Mouse (Mus musculus) hindbrain, embryonic 10.5 days (tissue): ENCODE results near the gene Unc79. TPM values are rescaled to one million over a fixed set of nuclear protein-coding genes. Genes with fewer than 3 reads are reported as not detected.

ENCODE experiments used
- DNase-seq: peaks from one replicate; pipeline ENCODE4 v3.0.0-alpha.2; 2017; ENCODE audit warnings: low spot score
- H3K27ac ChIP-seq: fragments of 300-500 bp; sonication (generic); 2 replicates; pipeline ENCODE4 v1.5.1; 2016; ENCODE audit warnings: mild to moderate bottlenecking, moderate library complexity
- H3K27me3 ChIP-seq: fragments of 300-500 bp; sonication (generic); 2 replicates; pipeline ENCODE4 v1.6.1; 2016; ENCODE audit warnings: mild to moderate bottlenecking; ENCODE audit not compliant: poor library complexity, insufficient read depth, severe bottlenecking
- H3K36me3 ChIP-seq: fragments of 300-500 bp; sonication (generic); 2 replicates; pipeline ENCODE4 v1.6.1; 2016; ENCODE audit warnings: mild to moderate bottlenecking, moderate library complexity
- H3K4me1 ChIP-seq: fragments of 300-500 bp; sonication (generic); replicated peaks from 2 replicates; pipeline ENCODE4 v1.6.1; 2016; ENCODE audit warnings: mild to moderate bottlenecking
- H3K4me3 ChIP-seq: fragments of 300-500 bp; sonication (generic); 2 replicates; pipeline ENCODE4 v1.5.1; 2016; ENCODE audit warnings: mild to moderate bottlenecking, moderate library complexity
- H3K9me3 ChIP-seq: fragments of 300-500 bp; sonication (generic); 2 replicates; pipeline ENCODE4 v1.6.1; 2016; ENCODE audit warnings: mild to moderate bottlenecking, moderate library complexity
- WGBS: fragments of 180-500 bp; shearing (Covaris S2); methylation state at CpG from one replicate; pipeline ENCODE4 v1.1.7; 2016; 5-methylcytosine and 5-hydroxymethylcytosine counted together
- polyA plus RNA-seq: library from polyadenylated mRNA; unstranded; fragments of >200 nt; fragmentation: Nextera tagmentation; extraction: Ambion mirVana; gene quantifications from 2 replicates; pipeline ENCODE4 v1.2.1, GENCODE M21; 2016

Unc79 gene
- polyA plus RNA-seq, 1 experiment from 2014 or later, result 1.6 TPM

- 93% methylated on average over 12 of the region's 12 CpGs for WGBS
- no peak for DNase-seq
- Histone ChIP-seq H3K36me3 (no peaks in the 10 kb centered on the region), H3K4me3 (no peak overlapping the region), H3K9me3 (no peaks in the 10 kb centered on the region), H3K27me3 (no peaks in the 10 kb centered on the region), H3K27ac (no peak overlapping the region), H3K4me1 (no peaks in the 10 kb centered on the region)
These were observed 101.2 kb downstream of the Unc79 start for GRCm38 (mm10) chr12:103049865-103050264.

GRCm38 (mm10) chr12:103059321-103060053 is 110.8 kb downstream of the Unc79 start:
- Histone ChIP-seq H3K27ac (no peak overlapping the region), H3K4me1 (no peaks in the 10 kb centered on the region), H3K4me3 (no peak overlapping the region), H3K9me3 (no peaks in the 10 kb centered on the region), H3K27me3 (no peaks in the 10 kb centered on the region), H3K36me3 (no peaks in the 10 kb centered on the region)
- DNase-seq, result no peak
- WGBS, result 86% methylated on average over 21 of the region's 21 CpGs

- no peaks in the 10 kb centered on the region for H3K9me3 ChIP-seq
These were observed 112.1 kb downstream of the Unc79 start for GRCm38 (mm10) chr12:103060791-103061190.

GRCm38 (mm10) chr12:103062133-103062532 is 113.5 kb downstream of the Unc79 start:
- DNase-seq, result no peak
- H3K27me3 ChIP-seq, result no peaks in the 10 kb centered on the region
- no peaks in the 10 kb centered on the region for H3K9me3 ChIP-seq
- H3K27ac ChIP-seq, result no peak overlapping the region
- no peaks in the 10 kb centered on the region for H3K36me3 ChIP-seq
- no peaks in the 10 kb centered on the region for H3K4me1 ChIP-seq
- WGBS, result 82% methylated on average over 4 of the region's 4 CpGs
- no peak overlapping the region for H3K4me3 ChIP-seq

More at GRCm38 (mm10) chr12:103060791-103061190, 112.1 kb downstream of the Unc79 start:
- Histone ChIP-seq H3K4me1 (no peaks in the 10 kb centered on the region), H3K4me3 (no peak overlapping the region), H3K27ac (no peak overlapping the region), H3K27me3 (no peaks in the 10 kb centered on the region), H3K36me3 (no peaks in the 10 kb centered on the region)
- 93% methylated on average over 10 of the region's 10 CpGs for WGBS
- no peak for DNase-seq

- peaks cover 3% of the 10 kb centered on the region; the same call in 1 of the 2 replicates for H3K4me1 ChIP-seq
- no peak overlapping the region for H3K4me3 ChIP-seq
- no peak overlapping the region for H3K27ac ChIP-seq
- no peaks in the 10 kb centered on the region for H3K9me3 ChIP-seq
- 22% methylated on average over 3 of the region's 3 CpGs for WGBS
- H3K36me3 ChIP-seq, result no peaks in the 10 kb centered on the region
- no peaks in the 10 kb centered on the region for H3K27me3 ChIP-seq
- DNase-seq, result no peak
These were observed 116.3 kb downstream of the Unc79 start for GRCm38 (mm10) chr12:103064944-103065343.

GRCm38 (mm10) chr12:103068161-103068560 is 119.5 kb downstream of the Unc79 start:
- Histone ChIP-seq H3K9me3 (no peaks in the 10 kb centered on the region), H3K36me3 (no peaks in the 10 kb centered on the region), H3K27ac (no peak overlapping the region), H3K27me3 (no peaks in the 10 kb centered on the region), H3K4me3 (no peak overlapping the region), H3K4me1 (peaks cover 3% of the 10 kb centered on the region; the same call in 1 of the 2 replicates)
- DNase-seq, result no peak
- WGBS, result 89% methylated on average over 5 of the region's 5 CpGs

GRCm38 (mm10) chr12:103069565-103069964 is 120.9 kb downstream of the Unc79 start:
- Histone ChIP-seq H3K9me3 (no peaks in the 10 kb centered on the region), H3K27ac (no peak overlapping the region), H3K36me3 (no peaks in the 10 kb centered on the region), H3K4me3 (no peak overlapping the region), H3K4me1 (peaks cover 3% of the 10 kb centered on the region; the same call in 1 of the 2 replicates), H3K27me3 (no peaks in the 10 kb centered on the region)
- WGBS, result 68% methylated on average over 12 of the region's 12 CpGs
- no peak for DNase-seq

DNA sequence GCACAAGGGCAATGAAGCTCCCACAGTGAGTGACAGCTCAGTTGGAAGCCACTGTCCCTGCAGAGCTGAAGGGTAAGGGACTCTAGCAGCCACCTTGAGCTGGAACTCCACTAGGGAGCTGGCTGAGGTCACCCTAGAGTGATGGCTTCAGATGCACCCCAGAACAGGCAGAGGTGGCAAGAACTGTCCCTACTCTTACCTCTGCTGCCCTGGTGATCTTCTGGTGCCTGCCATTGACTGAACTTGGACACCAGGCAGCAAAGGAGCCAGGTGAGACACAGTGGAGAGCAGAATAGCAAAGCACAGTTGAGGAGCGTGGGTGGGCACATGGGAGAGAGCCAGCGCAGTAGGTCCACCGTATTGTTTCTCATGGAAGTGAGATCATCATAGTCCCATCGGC is 125.3 kb downstream of the Unc79 start:
- H3K9me3 ChIP-seq, result no peaks in the 10 kb centered on the region
- H3K4me3 ChIP-seq, result no peak overlapping the region
- 96% methylated on average over 4 of the region's 4 CpGs for WGBS
- peaks cover 3% of the 10 kb centered on the region; the same call in 1 of the 2 replicates for H3K4me1 ChIP-seq
- no peaks in the 10 kb centered on the region for H3K36me3 ChIP-seq
- no peak for DNase-seq
- H3K27me3 ChIP-seq, result no peaks in the 10 kb centered on the region
- H3K27ac ChIP-seq, result no peak overlapping the region

DNA sequence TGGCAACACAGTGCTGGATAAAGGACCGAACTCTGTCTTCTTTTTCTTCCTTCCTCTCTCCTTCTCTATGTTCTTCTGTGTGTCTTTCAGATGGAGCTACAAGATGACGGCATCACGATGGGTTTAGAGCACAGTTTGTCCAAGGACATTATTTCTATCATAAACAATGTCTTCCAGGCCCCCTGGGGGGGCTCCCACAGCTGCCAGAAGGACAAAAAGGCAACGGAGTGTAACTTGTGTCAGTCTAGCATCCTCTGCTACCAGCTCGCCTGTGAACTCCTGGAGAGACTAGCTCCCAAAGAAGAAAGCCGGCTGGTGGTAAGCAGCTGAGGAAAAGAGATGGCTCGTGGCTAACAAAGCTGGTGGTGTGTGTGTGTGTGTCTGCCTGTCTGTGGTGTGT is 130.1 kb downstream of the Unc79 start:
- H3K27me3 ChIP-seq, result no peaks in the 10 kb centered on the region
- H3K4me3 ChIP-seq, result no peak overlapping the region
- no peak overlapping the region for H3K27ac ChIP-seq
- WGBS, result 51% methylated on average over 7 of the region's 7 CpGs
- no peaks in the 10 kb centered on the region for H3K9me3 ChIP-seq
- no peaks in the 10 kb centered on the region for H3K36me3 ChIP-seq
- H3K4me1 ChIP-seq, result peaks cover 12% of the 10 kb centered on the region
- no peak for DNase-seq

DNA sequence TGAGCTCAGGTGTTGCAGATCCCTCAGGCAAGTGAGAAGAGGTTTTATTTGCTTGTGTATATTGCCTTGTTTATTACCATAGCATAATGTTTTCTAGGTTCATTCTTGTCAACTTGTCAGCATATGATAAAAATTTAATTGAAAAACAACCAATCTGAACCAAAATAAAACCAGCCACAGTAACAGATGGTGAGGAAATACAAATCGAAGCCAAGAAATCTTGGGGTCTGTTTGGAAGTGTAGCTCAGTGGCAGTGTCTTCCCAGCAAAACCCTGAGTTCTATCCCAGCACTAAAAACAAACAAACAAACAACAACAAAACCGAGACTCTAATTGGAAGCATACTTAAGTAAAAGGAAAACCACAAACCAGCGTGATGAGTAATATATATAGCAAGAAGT is 131.4 kb downstream of the Unc79 start:
- no peak overlapping the region for H3K4me3 ChIP-seq
- H3K36me3 ChIP-seq, result peaks cover 3% of the 10 kb centered on the region; the same call in 1 of the 2 replicates
- 83% methylated on average over 3 of the region's 3 CpGs for WGBS
- DNase-seq, result no peak
- H3K27ac ChIP-seq, result no peak overlapping the region
- no peaks in the 10 kb centered on the region for H3K27me3 ChIP-seq
- H3K9me3 ChIP-seq, result no peaks in the 10 kb centered on the region
- peaks cover 12% of the 10 kb centered on the region for H3K4me1 ChIP-seq

GRCm38 (mm10) chr12:103091831-103092230 is 143.2 kb downstream of the Unc79 start:
- Histone ChIP-seq H3K36me3 (no peaks in the 10 kb centered on the region), H3K27ac (no peak overlapping the region), H3K4me1 (peaks cover 6% of the 10 kb centered on the region; the same call in 1 of the 2 replicates), H3K9me3 (no peaks in the 10 kb centered on the region), H3K27me3 (no peaks in the 10 kb centered on the region), H3K4me3 (no peak overlapping the region)
- 85% methylated on average over 6 of the region's 6 CpGs for WGBS
- DNase-seq, result no peak

GRCm38 (mm10) chr12:103095160-103095559 is 146.5 kb downstream of the Unc79 start:
- 88% methylated on average over 5 of the region's 5 CpGs for WGBS
- H3K36me3 ChIP-seq, result no peaks in the 10 kb centered on the region
- H3K27me3 ChIP-seq, result no peaks in the 10 kb centered on the region
- no peak overlapping the region for H3K4me3 ChIP-seq
- no peaks in the 10 kb centered on the region for H3K4me1 ChIP-seq
- no peaks in the 10 kb centered on the region for H3K9me3 ChIP-seq
- no peak overlapping the region for H3K27ac ChIP-seq
- DNase-seq, result no peak

GRCm38 (mm10) chr12:103099185-103099584 is 150.5 kb downstream of the Unc79 start:
- Histone ChIP-seq H3K27me3 (no peaks in the 10 kb centered on the region), H3K36me3 (no peaks in the 10 kb centered on the region), H3K4me3 (no peak overlapping the region), H3K9me3 (no peaks in the 10 kb centered on the region), H3K27ac (no peak overlapping the region), H3K4me1 (peaks cover 6% of the 10 kb centered on the region; the same call in 1 of the 2 replicates)
- no peak for DNase-seq
- 85% methylated on average over 1 of the region's 1 CpGs for WGBS
